Mouse (Mus musculus): ENCODE measurements around the gene Hoxb7. TPM values are rescaled to one million over a fixed set of nuclear protein-coding genes. Genes with fewer than 3 reads are reported as not detected.

Gene Hoxb7
- polyA plus RNA-seq, 1 experiment from 2014 or later: 125 TPM

- 5% methylated on average over 4 of the region's 4 CpGs for WGBS
- peak overlapping the region; percentile 100 for H3K27ac ChIP-seq (replicated peaks)
- no peak for ATAC-seq (ENCODE audit: low read depth)
- H3K9ac ChIP-seq: peak overlapping the region; percentile 100
- peaks cover 20% of the 10 kb centered on the region for H3K36me3 ChIP-seq
- no peaks in the 10 kb centered on the region for H3K9me3 ChIP-seq
- H3K27me3 ChIP-seq: no peaks in the 10 kb centered on the region
- H3K4me2 ChIP-seq: peak overlapping the region; percentile 96
- H3K4me3 ChIP-seq: peak overlapping the region; percentile 99
- H3K4me1 ChIP-seq (replicated peaks): peaks cover 100% of the 10 kb centered on the region
Observed at GRCm38 (mm10) chr11:96309288-96309687, 22.9 kb downstream of the Hoxb7 start.

- 3% methylated on average over 20 of the region's 20 CpGs for WGBS
- no peaks in the 10 kb centered on the region for H3K27me3 ChIP-seq
- peaks cover 9% of the 10 kb centered on the region for H3K36me3 ChIP-seq
- peak overlapping the region; percentile 99 for H3K4me3 ChIP-seq
- H3K4me1 ChIP-seq (replicated peaks): peaks cover 100% of the 10 kb centered on the region
- ATAC-seq (ENCODE audit: low read depth): no peak
- H3K27ac ChIP-seq (replicated peaks): peak overlapping the region; percentile 100
- H3K9me3 ChIP-seq: no peaks in the 10 kb centered on the region
- peak overlapping the region; percentile 96 for H3K4me2 ChIP-seq
- H3K9ac ChIP-seq: peak overlapping the region; percentile 100
Observed at GRCm38 (mm10) chr11:96310183-96310938, 23.9 kb downstream of the Hoxb7 start.

GRCm38 (mm10) chr11:96311097-96311496 lies 24.7 kb downstream of the Hoxb7 start:
- peaks cover 2% of the 10 kb centered on the region for H3K36me3 ChIP-seq

GRCm38 (mm10) chr11:96311520-96312417 lies 25.3 kb downstream of the Hoxb7 start:
- peak overlapping the region; percentile 96 for H3K4me2 ChIP-seq
- no peaks in the 10 kb centered on the region for H3K27me3 ChIP-seq

More at GRCm38 (mm10) chr11:96311097-96311496, 24.7 kb downstream of the Hoxb7 start:
- Histone ChIP-seq H3K4me1 (replicated peaks) (peaks cover 100% of the 10 kb centered on the region), H3K9ac (peak overlapping the region; percentile 100), H3K27ac (replicated peaks) (peak overlapping the region; percentile 100), H3K4me2 (peak overlapping the region; percentile 96), H3K27me3 (no peaks in the 10 kb centered on the region), H3K9me3 (no peaks in the 10 kb centered on the region), H3K4me3 (peak overlapping the region; percentile 99)
- WGBS: 2% methylated on average over 6 of the region's 6 CpGs
- no peak for ATAC-seq (ENCODE audit: low read depth)

GRCm38 (mm10) chr11:96313134-96313533 lies 26.7 kb downstream of the Hoxb7 start:
- Histone ChIP-seq H3K4me1 (replicated peaks) (peaks cover 100% of the 10 kb centered on the region), H3K27ac (replicated peaks) (peak overlapping the region; percentile 100), H3K27me3 (no peaks in the 10 kb centered on the region), H3K36me3 (no peaks in the 10 kb centered on the region), H3K4me3 (peak overlapping the region; percentile 99), H3K9ac (peak overlapping the region; percentile 100), H3K4me2 (peak overlapping the region; percentile 96), H3K9me3 (no peaks in the 10 kb centered on the region)
- no peak for ATAC-seq (ENCODE audit: low read depth)
- 14% methylated on average over 2 of the region's 2 CpGs for WGBS

More at GRCm38 (mm10) chr11:96311520-96312417, 25.3 kb downstream of the Hoxb7 start:
- H3K9me3 ChIP-seq: no peaks in the 10 kb centered on the region
- no peaks in the 10 kb centered on the region for H3K36me3 ChIP-seq
- ATAC-seq (ENCODE audit: low read depth): peak; percentile 59
- WGBS: under 1% methylated on average over 31 of the region's 31 CpGs
- H3K9ac ChIP-seq: peak overlapping the region; percentile 100
- H3K4me3 ChIP-seq: peak overlapping the region; percentile 99
- H3K27ac ChIP-seq (replicated peaks): peak overlapping the region; percentile 100
- peaks cover 100% of the 10 kb centered on the region for H3K4me1 ChIP-seq (replicated peaks)

- no peaks in the 10 kb centered on the region for H3K27me3 ChIP-seq
- H3K9ac ChIP-seq: peak overlapping the region; percentile 100
- peak overlapping the region; percentile 96 for H3K4me2 ChIP-seq
- peak overlapping the region; percentile 100 for H3K27ac ChIP-seq (replicated peaks)
- no peaks in the 10 kb centered on the region for H3K9me3 ChIP-seq
- peaks cover 94% of the 10 kb centered on the region for H3K4me1 ChIP-seq (replicated peaks)
- 3% methylated on average over 12 of the region's 12 CpGs for WGBS
- peak overlapping the region; percentile 99 for H3K4me3 ChIP-seq
- no peaks in the 10 kb centered on the region for H3K36me3 ChIP-seq
- no peak for ATAC-seq (ENCODE audit: low read depth)
Observed at GRCm38 (mm10) chr11:96313806-96314428, 27.5 kb downstream of the Hoxb7 start.

GRCm38 (mm10) chr11:96314671-96315343 lies 28.4 kb downstream of the Hoxb7 start:
- H3K9me3 ChIP-seq: no peaks in the 10 kb centered on the region
- peak overlapping the region; percentile 100 for H3K9ac ChIP-seq
- peak overlapping the region; percentile 99 for H3K4me3 ChIP-seq
- H3K4me2 ChIP-seq: peak overlapping the region; percentile 96
- WGBS: under 1% methylated on average over 34 of the region's 34 CpGs
- no peaks in the 10 kb centered on the region for H3K27me3 ChIP-seq
- peak overlapping the region; percentile 100 for H3K27ac ChIP-seq (replicated peaks)
- H3K4me1 ChIP-seq (replicated peaks): peaks cover 89% of the 10 kb centered on the region
- no peak for ATAC-seq (ENCODE audit: low read depth)
- H3K36me3 ChIP-seq: no peaks in the 10 kb centered on the region

- H3K27ac ChIP-seq (replicated peaks): peak overlapping the region; percentile 100
- peaks cover 89% of the 10 kb centered on the region for H3K4me1 ChIP-seq (replicated peaks)
- H3K9ac ChIP-seq: peak overlapping the region; percentile 100
- H3K36me3 ChIP-seq: no peaks in the 10 kb centered on the region
- no peak for ATAC-seq (ENCODE audit: low read depth)
- peak overlapping the region; percentile 96 for H3K4me2 ChIP-seq
- no peaks in the 10 kb centered on the region for H3K27me3 ChIP-seq
- WGBS: 2% methylated on average over 5 of the region's 5 CpGs
- H3K9me3 ChIP-seq: no peaks in the 10 kb centered on the region
- H3K4me3 ChIP-seq: peak overlapping the region; percentile 99
Observed at GRCm38 (mm10) chr11:96315344-96315681, 28.9 kb downstream of the Hoxb7 start.

- WGBS: 4% methylated on average over 18 of the region's 18 CpGs
- Histone ChIP-seq H3K36me3 (peaks cover 7% of the 10 kb centered on the region; the same call in 1 of the 2 replicates), H3K27ac (replicated peaks) (peak overlapping the region; percentile 100), H3K27me3 (no peaks in the 10 kb centered on the region), H3K9ac (peak overlapping the region; percentile 100), H3K4me3 (peak overlapping the region; percentile 99), H3K4me2 (peak overlapping the region; percentile 96), H3K4me1 (replicated peaks) (peaks cover 89% of the 10 kb centered on the region), H3K9me3 (no peaks in the 10 kb centered on the region)
- no peak for ATAC-seq (ENCODE audit: low read depth)
Observed at GRCm38 (mm10) chr11:96316696-96317607, 30.5 kb downstream of the Hoxb7 start.

- H3K4me3 ChIP-seq: peak within 1 kb of the TSS; percentile 99
- H3K4me1 ChIP-seq (replicated peaks): peaks cover 89% of the 10 kb centered on the region
- ATAC-seq (ENCODE audit: low read depth): 0 out of 2 replicates have a peak, but pooled peaks have one; percentile 3
- peaks cover 7% of the 10 kb centered on the region; the same call in 1 of the 2 replicates for H3K36me3 ChIP-seq
- H3K27me3 ChIP-seq: no peaks in the 10 kb centered on the region
- peak within 1 kb of the TSS; percentile 100 for H3K27ac ChIP-seq (replicated peaks)
- peak within 1 kb of the TSS; percentile 100 for H3K9ac ChIP-seq
- peak within 1 kb of the TSS; percentile 96 for H3K4me2 ChIP-seq
- WGBS: 1% methylated on average over 28 of the region's 28 CpGs
- no peaks in the 10 kb centered on the region for H3K9me3 ChIP-seq
Observed at GRCm38 (mm10) chr11:96317608-96318367, 31.4 kb downstream of the Hoxb7 start, which contains the start of gene Hoxb4. Hoxb4 (plus strand) TSS chr11:96318267.

Data from neural tube, embryonic 13.5 days (tissue).